Mouse (Mus musculus) cerebellum, adult 2 months (tissue): Measurements from ENCODE around the gene Kalrn.

Experiments used
- CTCF ChIP-seq: fragments of 200-500 bp; IDR thresholded peaks from 2 replicates; pipeline ENCODE4 v1.5.1; 2011; ENCODE audit warnings: low read depth, mild to moderate bottlenecking, control low read depth, low read length, moderate library complexity, borderline replicate concordance; ENCODE audit not compliant: insufficient read depth
- POLR2A ChIP-seq: fragments of 200-500 bp; IDR thresholded peaks from 2 replicates; pipeline ENCODE4 v1.6.1; 2011; ENCODE audit warnings: low read length, control low read depth, borderline replicate concordance; ENCODE audit not compliant: insufficient read depth

GRCm38 (mm10) chr16:34471441-34471840 is 101.9 kb downstream of the Kalrn start:
- no peak for TF ChIP-seq POLR2A
- no peak for TF ChIP-seq CTCF
